Mouse (Mus musculus): Measurements from ENCODE around the gene Bmp10. TPM values are rescaled to one million over a fixed set of nuclear protein-coding genes. Genes with fewer than 3 reads are reported as not detected.

Bmp10 gene
- polyA plus RNA-seq, 1 experiment from 2014 or later, result not detected

- 55% methylated on average over 4 of the region's 4 CpGs for WGBS
- Histone ChIP-seq H3K4me3 (replicated peaks) (no peak overlapping the region), H3K27me3 (0 out of 2 replicates have a peak, but pooled peaks cover under 1% of the 10 kb centered on the region), H3K9ac (replicated peaks) (no peak overlapping the region), H3K36me3 (no peaks in the 10 kb centered on the region), H3K9me3 (no peaks in the 10 kb centered on the region), H3K27ac (no peak overlapping the region), H3K4me1 (replicated peaks) (no peaks in the 10 kb centered on the region; the same call in 1 of the 2 replicates), H3K4me2 (no peak overlapping the region)
- ATAC-seq (ENCODE audit: insufficient number of reproducible peaks, insufficient read depth, low FRiP score, low TSS enrichment, low read depth), result no peak
Observed at GRCm38 (mm10) chr6:87399886-87400566, 28.8 kb upstream of the Bmp10 start.

GRCm38 (mm10) chr6:87401456-87401855 is 27.3 kb upstream of the Bmp10 start:
- Histone ChIP-seq H3K27ac (no peak overlapping the region), H3K4me3 (replicated peaks) (no peak overlapping the region), H3K9me3 (no peaks in the 10 kb centered on the region), H3K27me3 (no peaks in the 10 kb centered on the region), H3K36me3 (no peaks in the 10 kb centered on the region), H3K9ac (replicated peaks) (no peak overlapping the region), H3K4me1 (replicated peaks) (no peaks in the 10 kb centered on the region; the same call in 1 of the 2 replicates), H3K4me2 (no peak overlapping the region)
- 50% methylated on average over 6 of the region's 6 CpGs for WGBS
- ATAC-seq (ENCODE audit: insufficient number of reproducible peaks, insufficient read depth, low FRiP score, low TSS enrichment, low read depth), result no peak

GRCm38 (mm10) chr6:87412011-87412410 is 16.8 kb upstream of the Bmp10 start:
- WGBS, result 23% methylated on average over 3 of the region's 3 CpGs
- no peak for ATAC-seq (ENCODE audit: insufficient number of reproducible peaks, insufficient read depth, low FRiP score, low TSS enrichment, low read depth)

GRCm38 (mm10) chr6:87422304-87422703 is 6.5 kb upstream of the Bmp10 start:
- 82% methylated on average over 7 of the region's 7 CpGs for WGBS

More at GRCm38 (mm10) chr6:87412011-87412410, 16.8 kb upstream of the Bmp10 start:
- no peak overlapping the region for H3K4me3 ChIP-seq (replicated peaks)
- H3K36me3 ChIP-seq, result no peaks in the 10 kb centered on the region
- no peaks in the 10 kb centered on the region for H3K9me3 ChIP-seq
- H3K27ac ChIP-seq, result no peak overlapping the region
- H3K9ac ChIP-seq (replicated peaks), result no peak overlapping the region
- H3K4me1 ChIP-seq (replicated peaks), result no peaks in the 10 kb centered on the region
- no peak overlapping the region for H3K4me2 ChIP-seq
- H3K27me3 ChIP-seq, result no peaks in the 10 kb centered on the region

GRCm38 (mm10) chr6:87424037-87424816 is 4.6 kb upstream of the Bmp10 start:
- Histone ChIP-seq H3K4me3 (replicated peaks) (no peak overlapping the region), H3K27ac (no peak overlapping the region)

More at GRCm38 (mm10) chr6:87422304-87422703, 6.5 kb upstream of the Bmp10 start:
- Histone ChIP-seq H3K4me1 (replicated peaks) (no peaks in the 10 kb centered on the region), H3K27me3 (0 out of 2 replicates have a peak, but pooled peaks cover 3% of the 10 kb centered on the region), H3K9ac (replicated peaks) (no peak overlapping the region), H3K4me2 (no peak overlapping the region), H3K36me3 (no peaks in the 10 kb centered on the region), H3K27ac (no peak overlapping the region), H3K4me3 (replicated peaks) (no peak overlapping the region), H3K9me3 (no peaks in the 10 kb centered on the region)
- no peak for ATAC-seq (ENCODE audit: insufficient number of reproducible peaks, insufficient read depth, low FRiP score, low TSS enrichment, low read depth)

GRCm38 (mm10) chr6:87426954-87427353 is 1.8 kb upstream of the Bmp10 start:
- H3K27ac ChIP-seq, result no peak overlapping the region
- 0 out of 2 replicates have a peak, but pooled peaks cover 3% of the 10 kb centered on the region for H3K27me3 ChIP-seq
- 89% methylated on average over 5 of the region's 5 CpGs for WGBS
- no peaks in the 10 kb centered on the region for H3K9me3 ChIP-seq
- no peak overlapping the region for H3K4me3 ChIP-seq (replicated peaks)
- H3K4me1 ChIP-seq (replicated peaks), result no peaks in the 10 kb centered on the region
- no peaks in the 10 kb centered on the region for H3K36me3 ChIP-seq
- no peak overlapping the region for H3K4me2 ChIP-seq
- H3K9ac ChIP-seq (replicated peaks), result no peak overlapping the region
- no peak for ATAC-seq (ENCODE audit: insufficient number of reproducible peaks, insufficient read depth, low FRiP score, low TSS enrichment, low read depth)

More at GRCm38 (mm10) chr6:87424037-87424816, 4.6 kb upstream of the Bmp10 start:
- ATAC-seq (ENCODE audit: insufficient number of reproducible peaks, insufficient read depth, low FRiP score, low TSS enrichment, low read depth), result no peak
- no peak overlapping the region for H3K4me2 ChIP-seq
- no peaks in the 10 kb centered on the region for H3K9me3 ChIP-seq
- H3K36me3 ChIP-seq, result no peaks in the 10 kb centered on the region
- no peak overlapping the region for H3K9ac ChIP-seq (replicated peaks)
- 72% methylated on average over 19 of the region's 19 CpGs for WGBS
- H3K4me1 ChIP-seq (replicated peaks), result no peaks in the 10 kb centered on the region
- 0 out of 2 replicates have a peak, but pooled peaks cover 3% of the 10 kb centered on the region for H3K27me3 ChIP-seq

GRCm38 (mm10) chr6:87427616-87428015 is 1.2 kb upstream of the Bmp10 start:
- no peak overlapping the region for H3K4me2 ChIP-seq

GRCm38 (mm10) chr6:87435791-87436190 is 7.0 kb downstream of the Bmp10 start:
- ATAC-seq (ENCODE audit: insufficient number of reproducible peaks, insufficient read depth, low FRiP score, low TSS enrichment, low read depth), result no peak
- WGBS, result 94% methylated on average over 2 of the region's 3 CpGs

More at GRCm38 (mm10) chr6:87427616-87428015, 1.2 kb upstream of the Bmp10 start:
- WGBS, result 79% methylated on average over 8 of the region's 8 CpGs
- Histone ChIP-seq H3K9me3 (no peaks in the 10 kb centered on the region), H3K9ac (replicated peaks) (no peak overlapping the region), H3K36me3 (no peaks in the 10 kb centered on the region), H3K4me1 (replicated peaks) (no peaks in the 10 kb centered on the region), H3K27ac (no peak overlapping the region), H3K27me3 (0 out of 2 replicates have a peak, but pooled peaks cover 3% of the 10 kb centered on the region), H3K4me3 (replicated peaks) (no peak overlapping the region)
- ATAC-seq (ENCODE audit: insufficient number of reproducible peaks, insufficient read depth, low FRiP score, low TSS enrichment, low read depth), result no peak

GRCm38 (mm10) chr6:87436745-87437144 is 8.0 kb downstream of the Bmp10 start:
- no peaks in the 10 kb centered on the region for H3K4me1 ChIP-seq (replicated peaks)
- no peak overlapping the region for H3K27ac ChIP-seq
- no peaks in the 10 kb centered on the region for H3K27me3 ChIP-seq
- ATAC-seq (ENCODE audit: insufficient number of reproducible peaks, insufficient read depth, low FRiP score, low TSS enrichment, low read depth), result no peak
- H3K9me3 ChIP-seq, result no peaks in the 10 kb centered on the region
- no peak overlapping the region for H3K4me2 ChIP-seq
- no peak overlapping the region for H3K9ac ChIP-seq (replicated peaks)
- WGBS, result 85% methylated on average over 8 of the region's 8 CpGs
- H3K36me3 ChIP-seq, result no peaks in the 10 kb centered on the region
- H3K4me3 ChIP-seq (replicated peaks), result no peak overlapping the region

More at GRCm38 (mm10) chr6:87435791-87436190, 7.0 kb downstream of the Bmp10 start:
- Histone ChIP-seq H3K9ac (replicated peaks) (no peak overlapping the region), H3K27me3 (no peaks in the 10 kb centered on the region), H3K36me3 (no peaks in the 10 kb centered on the region), H3K4me2 (no peak overlapping the region), H3K9me3 (no peaks in the 10 kb centered on the region), H3K4me3 (replicated peaks) (no peak overlapping the region), H3K4me1 (replicated peaks) (no peaks in the 10 kb centered on the region), H3K27ac (no peak overlapping the region)

GRCm38 (mm10) chr6:87443253-87443652 is 14.5 kb downstream of the Bmp10 start:
- H3K27ac ChIP-seq, result no peak overlapping the region
- no peak for ATAC-seq (ENCODE audit: insufficient number of reproducible peaks, insufficient read depth, low FRiP score, low TSS enrichment, low read depth)
- 86% methylated on average over 11 of the region's 11 CpGs for WGBS
- H3K9me3 ChIP-seq, result no peaks in the 10 kb centered on the region
- no peak overlapping the region for H3K4me3 ChIP-seq (replicated peaks)
- H3K9ac ChIP-seq (replicated peaks), result no peak overlapping the region
- H3K4me2 ChIP-seq, result no peak overlapping the region
- no peaks in the 10 kb centered on the region for H3K27me3 ChIP-seq
- no peaks in the 10 kb centered on the region for H3K4me1 ChIP-seq (replicated peaks)
- H3K36me3 ChIP-seq, result no peaks in the 10 kb centered on the region

- no peak for ATAC-seq (ENCODE audit: insufficient number of reproducible peaks, insufficient read depth, low FRiP score, low TSS enrichment, low read depth)
- Histone ChIP-seq H3K27ac (no peak overlapping the region), H3K27me3 (no peaks in the 10 kb centered on the region), H3K4me1 (replicated peaks) (no peaks in the 10 kb centered on the region), H3K4me3 (replicated peaks) (no peak overlapping the region), H3K36me3 (no peaks in the 10 kb centered on the region), H3K9ac (replicated peaks) (no peak overlapping the region), H3K9me3 (no peaks in the 10 kb centered on the region), H3K4me2 (no peak overlapping the region)
- WGBS, result 90% methylated on average over 7 of the region's 7 CpGs
Observed at GRCm38 (mm10) chr6:87445222-87445621, 16.4 kb downstream of the Bmp10 start.
